Mouse (Mus musculus): ENCODE data around the gene Gm29797. TPM values are rescaled to one million over a fixed set of nuclear protein-coding genes. Genes with fewer than 3 reads are reported as not detected.

Gm29797 gene
- polyA plus RNA-seq, 1 experiment, result 0.26 TPM

GRCm38 (mm10) chr2:181696801-181697420 is 40.1 kb downstream of the Gm29797 start:
- Histone ChIP-seq H3K4me1 (ENCODE audit: control insufficient read depth, insufficient read depth, low read length) (no peaks in the 10 kb centered on the region), H3K27me3 (ENCODE audit: control insufficient read depth, insufficient read depth, low read length) (no peaks in the 10 kb centered on the region), H3K27ac (ENCODE audit: insufficient read depth, low read length) (no peak overlapping the region), H3K4me3 (replicated peaks; ENCODE audit: insufficient read depth, low read depth, low read length) (no peak overlapping the region)
- peak in 1 of 2 experiments; percentile 4 for DNase-seq
- 84% methylated on average over 33 of the region's 33 CpGs for WGBS
- no peak for TF ChIP-seq CTCF (IDR thresholded peaks at IDR 0.05; ENCODE audit: borderline replicate concordance, insufficient read depth, low read depth, low read length)
- no peak for TF ChIP-seq POLR2A (IDR thresholded peaks at IDR 0.05; ENCODE audit: borderline replicate concordance, insufficient read depth, low read length)

GRCm38 (mm10) chr2:181698241-181698640 is 41.4 kb downstream of the Gm29797 start, which contains the start of gene Lkaaear1:
TSS of gene Lkaaear1 (minus strand) at chr2:181698442.
- TF ChIP-seq CTCF (IDR thresholded peaks at IDR 0.05; ENCODE audit: borderline replicate concordance, insufficient read depth, low read depth, low read length), result no peak
- TF ChIP-seq POLR2A (IDR thresholded peaks at IDR 0.05; ENCODE audit: borderline replicate concordance, insufficient read depth, low read length), result no peak
- H3K4me1 ChIP-seq (ENCODE audit: control insufficient read depth, insufficient read depth, low read length), result no peaks in the 10 kb centered on the region
- WGBS, result 43% methylated on average over 5 of the region's 5 CpGs

GRCm38 (mm10) chr2:181706668-181707067 is 49.8 kb downstream of the Gm29797 start:
- TF ChIP-seq CTCF (IDR thresholded peaks at IDR 0.05; ENCODE audit: borderline replicate concordance, insufficient read depth, low read depth, low read length) (peak; percentile 27; the same call in 1 of the 2 replicates), POLR2A (IDR thresholded peaks at IDR 0.05; ENCODE audit: borderline replicate concordance, insufficient read depth, low read length) (no peak)
- Histone ChIP-seq H3K4me3 (replicated peaks; ENCODE audit: insufficient read depth, low read depth, low read length) (no peak overlapping the region), H3K4me1 (ENCODE audit: control insufficient read depth, insufficient read depth, low read length) (no peaks in the 10 kb centered on the region), H3K27ac (ENCODE audit: insufficient read depth, low read length) (no peak overlapping the region), H3K27me3 (ENCODE audit: control insufficient read depth, insufficient read depth, low read length) (no peaks in the 10 kb centered on the region)
- 39% methylated on average over 4 of the region's 4 CpGs for WGBS
- no peak for DNase-seq

More at GRCm38 (mm10) chr2:181698241-181698640, 41.4 kb downstream of the Gm29797 start, which contains the start of gene Lkaaear1:
- peak in 1 of 2 experiments; percentile 5 for DNase-seq
- no peak within 1 kb of the TSS for H3K27ac ChIP-seq (ENCODE audit: insufficient read depth, low read length)
- no peak within 1 kb of the TSS for H3K4me3 ChIP-seq (replicated peaks; ENCODE audit: insufficient read depth, low read depth, low read length)
- no peaks in the 10 kb centered on the region for H3K27me3 ChIP-seq (ENCODE audit: control insufficient read depth, insufficient read depth, low read length)

Other genes with a start within 250 kb of the Gm29797 start
- 31.9 and 34.6 TPM in 2 replicates for gene Zbtb46, start 197.6 kb upstream of the Gm29797 start, polyA plus RNA-seq (2012; rRNA removed)
- gene Abhd16b, start 163.8 kb upstream of the Gm29797 start, polyA plus RNA-seq (2012; rRNA removed), result not detected in 2 replicates
- gene Tpd52l2, start 159.9 kb upstream of the Gm29797 start, polyA plus RNA-seq (2012; rRNA removed), result 154 and 159 TPM in 2 replicates
- 218 and 230 TPM in 2 replicates for gene Dnajc5, start 136.5 kb upstream of the Gm29797 start, polyA plus RNA-seq (2012; rRNA removed)
- gene Uckl1, start 72.1 kb upstream of the Gm29797 start, polyA plus RNA-seq (2012; rRNA removed), result 142 and 149 TPM in 2 replicates
- gene Prpf6, start 65.2 kb upstream of the Gm29797 start, polyA plus RNA-seq (2012; rRNA removed), result 44.2 and 44.6 TPM in 2 replicates
- gene Zfp512b, start 64.2 kb upstream of the Gm29797 start, polyA plus RNA-seq (2012; rRNA removed), result 55.5 and 55.6 TPM in 2 replicates
- gene Samd10, start 57.8 kb upstream of the Gm29797 start, polyA plus RNA-seq (2012; rRNA removed), result 61.0 and 62.2 TPM in 2 replicates
- 15.1 and 17.8 TPM in 2 replicates for gene Sox18, start 14.6 kb downstream of the Gm29797 start, polyA plus RNA-seq (2012; rRNA removed)
- gene Tcea2, start 23.3 kb downstream of the Gm29797 start, polyA plus RNA-seq (2012; rRNA removed), result 128 and 138 TPM in 2 replicates
- gene Rgs19, start 36.9 kb downstream of the Gm29797 start, polyA plus RNA-seq (2012; rRNA removed), result 29.2 and 30.6 TPM in 2 replicates
- gene Lkaaear1, start 41.4 kb downstream of the Gm29797 start, polyA plus RNA-seq (2012; rRNA removed), result not detected in 2 replicates
- gene Oprl1, start 58.0 kb downstream of the Gm29797 start, polyA plus RNA-seq (2012; rRNA removed), result 28.6 and 35.1 TPM in 2 replicates
- gene Myt1, start 106.3 kb downstream of the Gm29797 start, polyA plus RNA-seq (2012; rRNA removed), result 44.2 and 47.5 TPM in 2 replicates
- 94.1 and 105 TPM in 2 replicates for gene Pcmtd2, start 180.8 kb downstream of the Gm29797 start, polyA plus RNA-seq (2012; rRNA removed)
- 34.8 and 37.0 TPM in 2 replicates for gene Polr3k, start 207.3 kb downstream of the Gm29797 start, polyA plus RNA-seq (2012; rRNA removed)

Data from cerebellum, adult 2 months (tissue).